Mouse (Mus musculus): ENCODE data around the gene Gm10197. TPM values are rescaled to one million over a fixed set of nuclear protein-coding genes. Genes with fewer than 3 reads are reported as not detected.

Gene Gm10197
- polyA plus RNA-seq, 1 experiment from 2014 or later: 7.2 TPM

- Histone ChIP-seq H3K36me3 (ENCODE audit: control insufficient read depth, insufficient read depth, low read length) (no peaks in the 10 kb centered on the region), H3K4me1 (ENCODE audit: control insufficient read depth, insufficient read depth, low read length) (no peaks in the 10 kb centered on the region), H3K9me3 (replicated peaks; ENCODE audit: control insufficient read depth, low read length) (no peaks in the 10 kb centered on the region), H3K9ac (ENCODE audit: low read length) (no peak overlapping the region), H3K27ac (ENCODE audit: low read depth, low read length) (no peak overlapping the region), H3K4me2 (ENCODE audit: low read length) (no peak overlapping the region), H3K4me3 (ENCODE audit: low read depth, low read length) (no peak overlapping the region), H3K27me3 (replicated peaks; ENCODE audit: control insufficient read depth, insufficient read depth, low read length) (no peaks in the 10 kb centered on the region)
- DNase-seq (ENCODE audit: low spot score) (no peak), ATAC-seq (no peak)
- 91% methylated on average over 8 of the region's 8 CpGs for WGBS
Observed at GRCm38 (mm10) chr19:53408398-53408797, 36.8 kb upstream of the Gm10197 start.

GRCm38 (mm10) chr19:53407350-53407749, 35.8 kb upstream of the Gm10197 start:
- H3K4me2 ChIP-seq (ENCODE audit: low read length): no peak overlapping the region
- DNase-seq (ENCODE audit: low spot score): no peak
- H3K36me3 ChIP-seq (ENCODE audit: control insufficient read depth, insufficient read depth, low read length): no peaks in the 10 kb centered on the region
- H3K27ac ChIP-seq (ENCODE audit: low read depth, low read length): no peak overlapping the region
- no peak for ATAC-seq
- no peaks in the 10 kb centered on the region for H3K4me1 ChIP-seq (ENCODE audit: control insufficient read depth, insufficient read depth, low read length)
- no peaks in the 10 kb centered on the region for H3K9me3 ChIP-seq (replicated peaks; ENCODE audit: control insufficient read depth, low read length)
- WGBS: 83% methylated on average over 2 of the region's 2 CpGs
- H3K27me3 ChIP-seq (replicated peaks; ENCODE audit: control insufficient read depth, insufficient read depth, low read length): no peaks in the 10 kb centered on the region
- no peak overlapping the region for H3K4me3 ChIP-seq (ENCODE audit: low read depth, low read length)
- no peak overlapping the region for H3K9ac ChIP-seq (ENCODE audit: low read length)

DNA sequence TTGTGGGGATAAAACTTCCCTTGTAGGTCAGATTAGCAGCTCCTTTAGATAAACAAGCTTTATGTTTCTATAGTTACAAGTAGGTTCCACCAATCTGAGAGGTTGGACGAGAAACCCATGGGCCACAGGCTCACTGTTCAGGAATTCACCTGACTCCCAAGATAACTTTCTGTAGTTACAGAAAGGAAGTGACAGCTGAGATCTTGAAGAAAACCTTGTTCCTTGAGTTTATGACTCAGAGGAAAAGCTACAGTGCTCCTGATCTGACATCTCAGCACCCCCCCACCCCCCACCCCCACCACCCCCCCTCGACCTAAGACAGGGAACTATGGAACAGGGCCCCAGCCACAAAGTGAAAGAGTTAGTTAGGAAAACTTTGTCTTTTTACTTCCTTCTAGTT, 34.2 kb upstream of the Gm10197 start:
- Histone ChIP-seq H3K9ac (ENCODE audit: low read length) (no peak overlapping the region), H3K36me3 (ENCODE audit: control insufficient read depth, insufficient read depth, low read length) (no peaks in the 10 kb centered on the region), H3K27me3 (replicated peaks; ENCODE audit: control insufficient read depth, insufficient read depth, low read length) (no peaks in the 10 kb centered on the region), H3K27ac (ENCODE audit: low read depth, low read length) (no peak overlapping the region), H3K4me1 (ENCODE audit: control insufficient read depth, insufficient read depth, low read length) (no peaks in the 10 kb centered on the region), H3K9me3 (replicated peaks; ENCODE audit: control insufficient read depth, low read length) (no peaks in the 10 kb centered on the region), H3K4me3 (ENCODE audit: low read depth, low read length) (no peak overlapping the region), H3K4me2 (ENCODE audit: low read length) (no peak overlapping the region)
- no peak for DNase-seq (ENCODE audit: low spot score)
- ATAC-seq: no peak
- 73% methylated on average over 2 of the region's 2 CpGs for WGBS

- Histone ChIP-seq H3K27ac (ENCODE audit: low read depth, low read length) (no peak overlapping the region), H3K4me2 (ENCODE audit: low read length) (no peak overlapping the region), H3K36me3 (ENCODE audit: control insufficient read depth, insufficient read depth, low read length) (no peaks in the 10 kb centered on the region), H3K4me3 (ENCODE audit: low read depth, low read length) (no peak overlapping the region), H3K9me3 (replicated peaks; ENCODE audit: control insufficient read depth, low read length) (no peaks in the 10 kb centered on the region), H3K27me3 (replicated peaks; ENCODE audit: control insufficient read depth, insufficient read depth, low read length) (no peaks in the 10 kb centered on the region), H3K9ac (ENCODE audit: low read length) (no peak overlapping the region), H3K4me1 (ENCODE audit: control insufficient read depth, insufficient read depth, low read length) (no peaks in the 10 kb centered on the region)
- 87% methylated on average over 18 of the region's 18 CpGs for WGBS
- no peak for DNase-seq (ENCODE audit: low spot score)
- no peak for ATAC-seq
Observed at GRCm38 (mm10) chr19:53404837-53405356, 33.3 kb upstream of the Gm10197 start.

- DNase-seq (ENCODE audit: low spot score) (no peak), ATAC-seq (no peak)
- Histone ChIP-seq H3K4me2 (ENCODE audit: low read length) (no peak overlapping the region), H3K4me3 (ENCODE audit: low read depth, low read length) (no peak overlapping the region), H3K9me3 (replicated peaks; ENCODE audit: control insufficient read depth, low read length) (no peaks in the 10 kb centered on the region), H3K27me3 (replicated peaks; ENCODE audit: control insufficient read depth, insufficient read depth, low read length) (no peaks in the 10 kb centered on the region), H3K36me3 (ENCODE audit: control insufficient read depth, insufficient read depth, low read length) (no peaks in the 10 kb centered on the region), H3K9ac (ENCODE audit: low read length) (no peak overlapping the region), H3K4me1 (ENCODE audit: control insufficient read depth, insufficient read depth, low read length) (no peaks in the 10 kb centered on the region), H3K27ac (ENCODE audit: low read depth, low read length) (no peak overlapping the region)
- 93% methylated on average over 10 of the region's 10 CpGs for WGBS
Observed at GRCm38 (mm10) chr19:53404219-53404836, 32.8 kb upstream of the Gm10197 start.

- H3K4me1 ChIP-seq (ENCODE audit: control insufficient read depth, insufficient read depth, low read length): no peaks in the 10 kb centered on the region
- no peak overlapping the region for H3K27ac ChIP-seq (ENCODE audit: low read depth, low read length)
- WGBS: 60% methylated on average over 12 of the region's 12 CpGs
- H3K9me3 ChIP-seq (replicated peaks; ENCODE audit: control insufficient read depth, low read length): no peaks in the 10 kb centered on the region
- ATAC-seq (no peak), DNase-seq (ENCODE audit: low spot score) (no peak)
- no peaks in the 10 kb centered on the region for H3K36me3 ChIP-seq (ENCODE audit: control insufficient read depth, insufficient read depth, low read length)
- no peak overlapping the region for H3K4me2 ChIP-seq (ENCODE audit: low read length)
- no peak overlapping the region for H3K4me3 ChIP-seq (ENCODE audit: low read depth, low read length)
- no peak overlapping the region for H3K9ac ChIP-seq (ENCODE audit: low read length)
- no peaks in the 10 kb centered on the region for H3K27me3 ChIP-seq (replicated peaks; ENCODE audit: control insufficient read depth, insufficient read depth, low read length)
Observed at GRCm38 (mm10) chr19:53402741-53403432, 31.3 kb upstream of the Gm10197 start.

DNA sequence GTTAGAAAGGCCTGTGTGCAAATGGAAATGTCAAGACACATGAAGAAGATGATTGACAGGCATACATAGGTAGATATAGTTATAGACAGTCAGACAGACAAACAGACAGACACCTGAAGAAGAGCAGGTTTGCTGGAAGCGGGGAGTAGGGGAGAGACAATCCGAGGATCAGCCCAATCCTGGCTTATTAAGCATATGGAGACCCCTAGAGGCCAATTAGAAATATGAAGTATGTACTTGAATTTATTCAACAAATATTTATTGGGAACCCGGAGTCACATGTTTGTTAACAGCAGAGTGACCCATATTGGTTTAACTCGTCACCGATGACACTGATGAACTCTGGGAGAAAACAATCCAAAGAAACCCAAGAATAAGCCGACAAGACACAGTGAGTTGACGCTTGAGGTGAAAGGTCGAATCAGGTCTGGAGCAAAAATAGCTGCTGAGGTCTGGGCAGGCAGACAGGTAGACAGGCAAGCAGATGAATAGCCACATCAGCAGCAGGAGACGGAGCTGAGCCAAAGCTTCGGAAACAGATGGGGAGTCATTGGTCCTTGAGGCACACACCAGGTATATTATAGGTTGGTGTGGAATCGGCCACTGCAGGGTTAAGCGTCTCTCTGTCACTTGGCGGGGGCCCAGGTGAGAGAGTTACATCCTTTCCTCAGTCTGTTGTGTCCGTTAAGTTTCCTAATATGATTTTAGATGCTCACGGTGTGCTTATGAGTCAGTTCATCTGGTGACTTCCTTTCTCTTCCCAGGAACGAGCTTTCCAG, 29.0 kb upstream of the Gm10197 start:
- no peaks in the 10 kb centered on the region for H3K4me1 ChIP-seq (ENCODE audit: control insufficient read depth, insufficient read depth, low read length)
- no peak overlapping the region for H3K4me2 ChIP-seq (ENCODE audit: low read length)
- H3K9ac ChIP-seq (ENCODE audit: low read length): no peak overlapping the region
- DNase-seq (ENCODE audit: low spot score) (no peak), ATAC-seq (no peak)
- no peak overlapping the region for H3K27ac ChIP-seq (ENCODE audit: low read depth, low read length)
- H3K27me3 ChIP-seq (replicated peaks; ENCODE audit: control insufficient read depth, insufficient read depth, low read length): no peaks in the 10 kb centered on the region
- H3K36me3 ChIP-seq (ENCODE audit: control insufficient read depth, insufficient read depth, low read length): no peaks in the 10 kb centered on the region
- no peak overlapping the region for H3K4me3 ChIP-seq (ENCODE audit: low read depth, low read length)
- WGBS: 87% methylated on average over 16 of the region's 16 CpGs
- H3K9me3 ChIP-seq (replicated peaks; ENCODE audit: control insufficient read depth, low read length): no peaks in the 10 kb centered on the region

DNA sequence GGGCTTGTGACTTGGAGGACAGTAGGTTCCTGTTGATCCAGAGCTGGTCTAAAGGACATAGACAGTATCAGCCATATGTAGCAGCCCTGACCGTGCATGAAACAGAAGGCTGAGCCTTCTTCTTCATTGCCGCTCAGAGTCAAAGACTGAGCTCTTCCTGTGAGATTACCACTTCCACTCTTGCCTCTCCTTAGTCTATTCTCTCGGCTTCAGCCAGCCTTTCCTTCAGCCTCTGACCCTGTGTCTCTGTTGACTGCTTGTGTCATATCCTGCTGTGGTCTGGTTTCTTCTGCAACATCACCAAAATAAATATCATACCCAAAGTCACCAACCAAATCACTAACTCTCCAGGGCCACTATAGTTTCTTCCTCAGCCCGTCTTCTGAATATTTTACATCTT, 27.6 kb upstream of the Gm10197 start:
- no peak for ATAC-seq
- H3K4me3 ChIP-seq (ENCODE audit: low read depth, low read length): no peak overlapping the region
- no peaks in the 10 kb centered on the region for H3K4me1 ChIP-seq (ENCODE audit: control insufficient read depth, insufficient read depth, low read length)
- H3K9me3 ChIP-seq (replicated peaks; ENCODE audit: control insufficient read depth, low read length): no peaks in the 10 kb centered on the region
- DNase-seq (ENCODE audit: low spot score): no peak
- H3K4me2 ChIP-seq (ENCODE audit: low read length): no peak overlapping the region
- no peaks in the 10 kb centered on the region for H3K36me3 ChIP-seq (ENCODE audit: control insufficient read depth, insufficient read depth, low read length)
- no peak overlapping the region for H3K9ac ChIP-seq (ENCODE audit: low read length)
- no peak overlapping the region for H3K27ac ChIP-seq (ENCODE audit: low read depth, low read length)
- H3K27me3 ChIP-seq (replicated peaks; ENCODE audit: control insufficient read depth, insufficient read depth, low read length): no peaks in the 10 kb centered on the region
- 93% methylated on average over 4 of the region's 4 CpGs for WGBS

Data from forebrain, embryonic 14.5 days (tissue).